Mouse (Mus musculus) MEL (cell line): ENCODE measurements around the gene Dlx1. TPM values are rescaled to one million over a fixed set of nuclear protein-coding genes. Genes with fewer than 3 reads are reported as not detected.

Experiments
- DNase-seq: peaks from one replicate; pipeline ENCODE4 v3.0.0; 2011; ENCODE audit warnings: low read depth, low spot score
- H3K27ac ChIP-seq: 2 replicates; pipeline ENCODE4 v1.5.1; 2012; ENCODE audit warnings: low read depth, mild to moderate bottlenecking, control low read depth, low read length, moderate library complexity; ENCODE audit not compliant: control insufficient read depth
- H3K27me3 ChIP-seq, 2 experiments: fragments of 150-350 bp in 1 of 2; sonication (generic) in 1 of 2; 2 replicates each; pipeline ENCODE4 v1.6.1; 2012; ENCODE audit warnings: low read length in 2 of 2, mild to moderate bottlenecking in 2 of 2, improper control_type of control experiment in 1 of 2, moderate library complexity in 1 of 2; ENCODE audit not compliant: insufficient read depth in 2 of 2, control insufficient read depth in 1 of 2
- H3K36me3 ChIP-seq, 2 experiments: 2 replicates each; pipeline ENCODE4 v1.6.1; 2012 to 2014; ENCODE audit warnings: low read length in 2 of 2, improper control_type of control experiment in 1 of 2, inconsistent platforms in 1 of 2, mild to moderate bottlenecking in 1 of 2; ENCODE audit not compliant: insufficient read depth in 2 of 2, control insufficient read depth in 1 of 2
- H3K4me1 ChIP-seq, 2 experiments: fragments of 150-350 bp in 1 of 2; sonication (generic) in 1 of 2; 2 replicates each; pipeline ENCODE4 v1.6.1; 2012; ENCODE audit warnings: low read length in 2 of 2, improper control_type of control experiment in 1 of 2, mild to moderate bottlenecking in 1 of 2; ENCODE audit not compliant: insufficient read depth in 2 of 2, control insufficient read depth in 1 of 2
- H3K4me3 ChIP-seq, 2 experiments: fragments of 150-350 bp in 1 of 2; sonication (generic) in 1 of 2; 2 replicates each; pipeline ENCODE4 v1.5.1; 2012; ENCODE audit warnings: low read depth in 2 of 2, low read length in 2 of 2, mild to moderate bottlenecking in 2 of 2, moderate library complexity in 2 of 2, control low read depth in 1 of 2, improper control_type of control experiment in 1 of 2; ENCODE audit not compliant: control insufficient read depth in 1 of 2, insufficient read depth in 1 of 2
- H3K79me2 ChIP-seq: 2 replicates; pipeline ENCODE4 v1.6.1; 2012; ENCODE audit warnings: mild to moderate bottlenecking, low read length, moderate library complexity; ENCODE audit not compliant: control insufficient read depth, poor library complexity, insufficient read depth
- H3K9ac ChIP-seq: 2 replicates; pipeline ENCODE4 v1.6.1; 2012; ENCODE audit warnings: low read depth, mild to moderate bottlenecking, control low read depth, low read length, moderate library complexity; ENCODE audit not compliant: control insufficient read depth, poor library complexity, severe bottlenecking
- H3K9me3 ChIP-seq: fragments of 150-350 bp; sonication (generic); replicated peaks from 2 replicates; pipeline ENCODE4 v1.6.1; 2012; ENCODE audit warnings: mild to moderate bottlenecking, low read length, improper control_type of control experiment, moderate library complexity; ENCODE audit not compliant: insufficient read depth
- CHD2 ChIP-seq: IDR thresholded peaks from 2 replicates; pipeline ENCODE4 v1.6.1; 2011; ENCODE audit warnings: low read length, improper control_type of control experiment
- CTCF ChIP-seq, 3 experiments: IDR thresholded peaks in 2 of 3; conservative IDR thresholded peaks in 1 of 3; 2 replicates each; pipeline ENCODE4 v1.5.1; 2011 to 2012; ENCODE audit warnings: low read length in 3 of 3, low read depth in 2 of 3, mild to moderate bottlenecking in 2 of 3, improper control_type of control experiment in 1 of 3, inconsistent platforms in 1 of 3, mixed read lengths in 1 of 3, moderate library complexity in 1 of 3; ENCODE audit not compliant: control insufficient read depth in 1 of 3, insufficient read depth in 1 of 3, poor library complexity in 1 of 3, severe bottlenecking in 1 of 3
- E2F4 ChIP-seq: IDR thresholded peaks from 2 replicates; pipeline ENCODE4 v1.6.1; 2011; ENCODE audit warnings: low read depth, low read length, improper control_type of control experiment, borderline replicate concordance
- GABPA ChIP-seq: IDR thresholded peaks from 2 replicates; pipeline ENCODE4 v1.6.1; 2012; ENCODE audit warnings: low read depth, mild to moderate bottlenecking, inconsistent platforms, low read length, improper control_type of control experiment, moderate library complexity
- GATA1 ChIP-seq: IDR thresholded peaks from 2 replicates; pipeline ENCODE4 v1.6.1; 2011; ENCODE audit warnings: low read depth, low read length, improper control_type of control experiment
- JUND ChIP-seq: IDR thresholded peaks from 2 replicates; pipeline ENCODE4 v1.6.1; 2011; ENCODE audit warnings: low read depth, mild to moderate bottlenecking, improper control_type of control experiment, low read length
- KAT2A ChIP-seq: conservative IDR thresholded peaks from 2 replicates; pipeline ENCODE4 v1.6.1; 2012; ENCODE audit warnings: low read depth, low read length, improper control_type of control experiment, inconsistent platforms
- MAZ ChIP-seq: IDR thresholded peaks from 2 replicates; pipeline ENCODE4 v1.6.1; 2012; ENCODE audit warnings: low read depth, mild to moderate bottlenecking, inconsistent platforms, low read length, improper control_type of control experiment
- MEF2A ChIP-seq: IDR thresholded peaks from 2 replicates; pipeline ENCODE4 v1.6.1; 2014; ENCODE audit warnings: low read depth, mild to moderate bottlenecking, inconsistent platforms, low read length, improper control_type of control experiment; ENCODE audit not compliant: poor library complexity, insufficient replicate concordance, severe bottlenecking; ENCODE audit errors: extremely low read depth
- MYB ChIP-seq: IDR thresholded peaks from 2 replicates; pipeline ENCODE4 v1.6.1; 2011; ENCODE audit warnings: mild to moderate bottlenecking, low read depth, low read length, improper control_type of control experiment
- NELFE ChIP-seq: IDR thresholded peaks from 2 replicates; pipeline ENCODE4 v1.6.1; 2011; ENCODE audit warnings: low read depth, low read length, improper control_type of control experiment
- POLR2AphosphoS2 ChIP-seq: IDR thresholded peaks from 2 replicates; pipeline ENCODE4 v1.6.1; 2011; ENCODE audit warnings: low read length, improper control_type of control experiment
- POLR2AphosphoS5 ChIP-seq: IDR thresholded peaks from 2 replicates; pipeline ENCODE4 v1.6.1; 2012; ENCODE audit warnings: low read depth, borderline replicate concordance, mild to moderate bottlenecking, inconsistent platforms, low read length, moderate library complexity, mixed read lengths
- SIN3A ChIP-seq: IDR thresholded peaks from 2 replicates; pipeline ENCODE4 v1.6.1; 2012; ENCODE audit warnings: low read length, improper control_type of control experiment, inconsistent platforms
- TBP ChIP-seq: IDR thresholded peaks from 2 replicates; pipeline ENCODE4 v1.8.0; 2011; ENCODE audit warnings: low read depth, low read length, improper control_type of control experiment
- USF2 ChIP-seq, 2 experiments: IDR thresholded peaks; 2 replicates each; pipeline ENCODE4 v1.6.1; 2011 to 2012; ENCODE audit warnings: improper control_type of control experiment in 2 of 2, low read length in 2 of 2, borderline replicate concordance in 1 of 2, inconsistent platforms in 1 of 2, low read depth in 1 of 2, mild to moderate bottlenecking in 1 of 2; ENCODE audit not compliant: insufficient read depth in 1 of 2
- ZKSCAN1 ChIP-seq: IDR thresholded peaks from 2 replicates; pipeline ENCODE4 v1.6.1; 2012; ENCODE audit warnings: low read depth, mild to moderate bottlenecking, inconsistent platforms, low read length, improper control_type of control experiment, moderate library complexity
- ZNF384 ChIP-seq: IDR thresholded peaks from 2 replicates; pipeline ENCODE4 v1.6.1; 2012; ENCODE audit warnings: low read depth, mild to moderate bottlenecking, inconsistent platforms, low read length, improper control_type of control experiment
- polyA plus RNA-seq, 2 experiments: library from polyadenylated mRNA; stranded (reverse) in 1 of 2; unstranded in 1 of 2; fragments of >175 nt in 1 of 2; fragments of >200 nt in 1 of 2; gene quantifications; 2 replicates each; pipeline versions ENCODE4 v1.2.1 to v1.2.4; 2012; ENCODE audit warnings: low replicate concordance in 2 of 2, low read depth in 1 of 2; ENCODE audit not compliant: insufficient read length in 2 of 2, insufficient read depth in 1 of 2, missing spikeins in 1 of 2
- total RNA-seq: library from RNA; depleted of rRNA; stranded (reverse); fragments of 300-350 nt; gene quantifications from 2 replicates; pipeline ENCODE4 v1.2.3, GENCODE M21; 2012

The Dlx1 gene
- total and polyA plus RNA-seq, 3 experiments, result 3.4 to 11.8 TPM; not detected in 1

GRCm38 (mm10) chr2:71531990-71532970 lies 4.4 kb downstream of the Dlx1 start:
- TF ChIP-seq MEF2A (no peak), CHD2 (no peak), JUND (no peak), MYB (no peak), ZKSCAN1 (no peak), ZNF384 (no peak), MAZ (no peak), GATA1 (no peak), SIN3A (no peak), CTCF (IDR thresholded peaks at IDR 0.05 in 2 of 3, conservative IDR thresholded peaks at IDR 0.05 in 1 of 3; ENCODE audit: control insufficient read depth in 1 of 3, insufficient read depth in 1 of 3, low read depth in 2 of 3, low read length in 3 of 3, poor library complexity in 1 of 3, severe bottlenecking in 1 of 3) (no peak), GABPA (no peak), POLR2AphosphoS5 (no peak), USF2 (IDR thresholded peaks at IDR 0.05; ENCODE audit: borderline replicate concordance in 1 of 2, insufficient read depth in 1 of 2, low read depth in 1 of 2, low read length in 2 of 2) (no peak), E2F4 (no peak), POLR2AphosphoS2 (no peak), TBP (no peak)
- Histone ChIP-seq H3K9ac (no peak overlapping the region), H3K27ac (no peak overlapping the region), H3K4me3 (no peak overlapping the region), H3K36me3 (no peaks in the 10 kb centered on the region), H3K4me1 (no peaks in the 10 kb centered on the region), H3K79me2 (peaks cover 6% of the 10 kb centered on the region; the same call in 1 of the 2 replicates), H3K27me3 (no peaks in the 10 kb centered on the region), H3K9me3 (no peaks in the 10 kb centered on the region)
- DNase-seq, result no peak

DNA sequence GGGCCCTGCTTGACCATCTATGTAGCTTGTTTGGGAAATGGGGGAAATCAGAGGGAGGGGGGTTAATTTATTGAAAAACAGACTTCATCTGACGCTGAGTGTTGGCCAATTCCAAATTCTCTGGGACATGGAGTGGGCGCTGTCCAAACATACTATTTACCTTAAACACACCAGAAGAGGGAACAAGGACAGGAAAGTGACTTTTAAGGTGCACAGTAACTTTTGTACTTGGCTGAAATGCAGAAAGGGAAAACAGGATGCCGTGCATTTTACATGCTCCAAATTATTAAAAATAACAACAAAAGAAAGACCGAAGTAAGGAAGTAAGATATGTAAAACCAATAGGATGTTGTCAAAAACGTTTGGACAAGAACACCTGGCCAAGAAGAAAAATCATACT lies 5.2 kb downstream of the Dlx1 start:
- H3K9me3 ChIP-seq, result no peaks in the 10 kb centered on the region
- TF ChIP-seq KAT2A (no peak), NELFE (no peak)
- TF ChIP-seq, all 39 proteins: peak for 0
- no peak for DNase-seq
- Histone ChIP-seq H3K4me3 (no peak overlapping the region), H3K4me1 (no peaks in the 10 kb centered on the region), H3K79me2 (peaks cover 6% of the 10 kb centered on the region; the same call in 1 of the 2 replicates), H3K27me3 (no peaks in the 10 kb centered on the region), H3K9ac (no peak overlapping the region), H3K36me3 (no peaks in the 10 kb centered on the region; a peak in 1 of 4 replicates), H3K27ac (no peak overlapping the region)
